Mouse (Mus musculus) thymus, adult 2 months (tissue): Measurements from ENCODE around the gene Rnf38. TPM values are rescaled to one million over a fixed set of nuclear protein-coding genes. Genes with fewer than 3 reads are reported as not detected.
A peak's percentile ranks its signal among the peaks of the same experiment; 100 is the strongest.

Experiments used
- DNase-seq: peaks from one replicate; pipeline ENCODE4 v3.0.0; 2021
- H3K27ac ChIP-seq: fragments of 200-500 bp; 2 replicates; pipeline ENCODE4 v1.5.1; 2012; ENCODE audit warnings: low read length, control low read depth; ENCODE audit not compliant: control insufficient read depth, insufficient read depth
- H3K27me3 ChIP-seq: fragments of 200-500 bp; 2 replicates; pipeline ENCODE4 v1.6.1; 2012; ENCODE audit warnings: mild to moderate bottlenecking, low read length, moderate library complexity, mixed read lengths; ENCODE audit not compliant: control insufficient read depth, insufficient read depth
- H3K36me3 ChIP-seq: fragments of 200-500 bp; 2 replicates; pipeline ENCODE4 v1.6.1; 2012; ENCODE audit warnings: mild to moderate bottlenecking, low read length, moderate library complexity; ENCODE audit not compliant: control insufficient read depth, insufficient read depth
- H3K4me1 ChIP-seq: fragments of 200-500 bp; replicated peaks from 2 replicates; pipeline ENCODE4 v1.6.1; 2012; ENCODE audit warnings: low read length; ENCODE audit not compliant: control insufficient read depth, insufficient read depth
- H3K4me3 ChIP-seq: fragments of 200-500 bp; 2 replicates; pipeline ENCODE4 v1.5.1; 2012; ENCODE audit warnings: mild to moderate bottlenecking, low read length, control low read depth, moderate library complexity; ENCODE audit not compliant: control insufficient read depth, insufficient read depth
- CTCF ChIP-seq: fragments of 200-500 bp; IDR thresholded peaks from 2 replicates; pipeline ENCODE4 v1.5.1; 2012; ENCODE audit warnings: mild to moderate bottlenecking, control low read depth, low read length, moderate library complexity, borderline replicate concordance; ENCODE audit not compliant: control insufficient read depth, poor library complexity, insufficient read depth; ENCODE audit errors: extremely low read depth
- POLR2A ChIP-seq: fragments of 200-500 bp; IDR thresholded peaks from 2 replicates; pipeline ENCODE4 v1.6.1; 2012; ENCODE audit warnings: mild to moderate bottlenecking, low read length, control low read depth, moderate library complexity; ENCODE audit not compliant: control insufficient read depth, poor library complexity, insufficient read depth; ENCODE audit errors: extremely low read depth
- WGBS: fragments of 180-500 bp; shearing (Covaris S2); methylation state at CpG from one replicate; pipeline ENCODE4 v1.1.7; 2018; 5-methylcytosine and 5-hydroxymethylcytosine counted together
- polyA plus RNA-seq: library from polyadenylated mRNA; depleted of rRNA; stranded (reverse); fragments of >200 nt; gene quantifications from 2 replicates; pipeline ENCODE4 v1.2.3, GENCODE M21; 2012

Rnf38 gene
- polyA plus RNA-seq, 1 experiment = 435 TPM

- H3K4me1 ChIP-seq = peaks cover 12% of the 10 kb centered on the region
- 10% methylated on average over 62 of the region's 68 CpGs for WGBS
- H3K4me3 ChIP-seq = peak overlapping the region; percentile 51
- peaks cover 3% of the 10 kb centered on the region; the same call in 1 of the 2 replicates for H3K27me3 ChIP-seq
- H3K36me3 ChIP-seq = no peaks in the 10 kb centered on the region
- no peak overlapping the region for H3K27ac ChIP-seq
- peak; percentile 39 for DNase-seq
- no peak for TF ChIP-seq CTCF
- no peak for TF ChIP-seq POLR2A
Observed at GRCm38 (mm10) chr4:44232771-44233712, 547 bp downstream of the Rnf38 start.

GRCm38 (mm10) chr4:44225128-44225527, 8.5 kb downstream of the Rnf38 start:
- Histone ChIP-seq H3K27ac (no peak overlapping the region), H3K4me1 (no peaks in the 10 kb centered on the region), H3K4me3 (no peak overlapping the region), H3K27me3 (no peaks in the 10 kb centered on the region), H3K36me3 (no peaks in the 10 kb centered on the region)
- WGBS = 92% methylated on average over 10 of the region's 10 CpGs
- no peak for TF ChIP-seq POLR2A
- TF ChIP-seq CTCF = no peak
- no peak for DNase-seq

GRCm38 (mm10) chr4:44224141-44224540, 9.4 kb downstream of the Rnf38 start:
- DNase-seq = no peak
- Histone ChIP-seq H3K36me3 (no peaks in the 10 kb centered on the region), H3K4me3 (no peak overlapping the region), H3K27me3 (no peaks in the 10 kb centered on the region), H3K4me1 (no peaks in the 10 kb centered on the region), H3K27ac (no peak overlapping the region)
- 91% methylated on average over 9 of the region's 9 CpGs for WGBS
- TF ChIP-seq POLR2A = no peak
- TF ChIP-seq CTCF = no peak

- no peak for DNase-seq
- TF ChIP-seq POLR2A (no peak), CTCF (no peak)
Observed at GRCm38 (mm10) chr4:44223444-44223843, 10.1 kb downstream of the Rnf38 start.

GRCm38 (mm10) chr4:44216797-44217442, 16.7 kb downstream of the Rnf38 start:
- Histone ChIP-seq H3K36me3 (no peaks in the 10 kb centered on the region), H3K4me1 (peaks cover 2% of the 10 kb centered on the region; the same call in 1 of the 2 replicates), H3K4me3 (no peak overlapping the region), H3K27me3 (no peaks in the 10 kb centered on the region), H3K27ac (no peak overlapping the region)
- DNase-seq = no peak
- WGBS = 76% methylated on average over 10 of the region's 10 CpGs
- TF ChIP-seq CTCF = no peak

More at GRCm38 (mm10) chr4:44223444-44223843, 10.1 kb downstream of the Rnf38 start:
- Histone ChIP-seq H3K4me1 (no peaks in the 10 kb centered on the region), H3K4me3 (no peak overlapping the region), H3K27me3 (no peaks in the 10 kb centered on the region), H3K36me3 (no peaks in the 10 kb centered on the region), H3K27ac (no peak overlapping the region)
- 88% methylated on average over 4 of the region's 4 CpGs for WGBS

GRCm38 (mm10) chr4:44199968-44200367, 33.6 kb downstream of the Rnf38 start:
- WGBS = 84% methylated on average over 1 of the region's 1 CpGs
- Histone ChIP-seq H3K4me3 (no peak overlapping the region), H3K27me3 (no peaks in the 10 kb centered on the region), H3K27ac (no peak overlapping the region), H3K36me3 (no peaks in the 10 kb centered on the region), H3K4me1 (no peaks in the 10 kb centered on the region)
- DNase-seq = peak; percentile 56
- no peak for TF ChIP-seq CTCF
- no peak for TF ChIP-seq POLR2A
